Mouse (Mus musculus): ENCODE results near the gene Chd6. TPM values are rescaled to one million over a fixed set of nuclear protein-coding genes. Genes with fewer than 3 reads are reported as not detected.
A peak's percentile ranks its signal among the peaks of the same experiment; 100 is the strongest.

Gene Chd6
- total and polyA plus RNA-seq, 2 experiments from 2014 or later, result 29.2 to 74.0 TPM

- TF ChIP-seq CTCF (IDR thresholded peaks at IDR 0.05; ENCODE audit: low read depth), result no peak
- no peak overlapping the region for H3K4me3 ChIP-seq (ENCODE audit: low read length)
- H3K9me3 ChIP-seq (ENCODE audit: low read length), result no peaks in the 10 kb centered on the region
- H3K9ac ChIP-seq (replicated peaks; ENCODE audit: low read length), result no peak overlapping the region
- WGBS, result 44% methylated on average over 3 of the region's 3 CpGs
- ATAC-seq (no peak), DNase-seq (ENCODE audit: low spot score) (no peak)
- H3K27me3 ChIP-seq (ENCODE audit: insufficient read depth, low read length), result no peaks in the 10 kb centered on the region
- no peaks in the 10 kb centered on the region for H3K36me3 ChIP-seq (ENCODE audit: insufficient read depth, low read length)
- no peak overlapping the region for H3K4me2 ChIP-seq (ENCODE audit: low read depth, low read length)
- H3K27ac ChIP-seq, result no peak overlapping the region
- H3K4me1 ChIP-seq (ENCODE audit: insufficient read depth, low read length), result no peaks in the 10 kb centered on the region
Measured at GRCm38 (mm10) chr2:161136999-161137398, 28.1 kb upstream of the Chd6 start.

- no peaks in the 10 kb centered on the region; the same call in 1 of the 2 replicates for H3K4me1 ChIP-seq (ENCODE audit: insufficient read depth, low read length)
- 36% methylated on average over 10 of the region's 10 CpGs for WGBS
- H3K27ac ChIP-seq, result 0 out of 2 replicates have a peak overlapping the region, but pooled peaks have one; percentile 5
- no peak overlapping the region for H3K9ac ChIP-seq (replicated peaks; ENCODE audit: low read length)
- no peaks in the 10 kb centered on the region for H3K36me3 ChIP-seq (ENCODE audit: insufficient read depth, low read length)
- DNase-seq (ENCODE audit: low spot score) (peak; percentile 70), ATAC-seq (peak; percentile 62; the same call in 1 of the 2 replicates)
- H3K4me3 ChIP-seq (ENCODE audit: low read length), result no peak overlapping the region
- no peaks in the 10 kb centered on the region for H3K9me3 ChIP-seq (ENCODE audit: low read length)
- H3K4me2 ChIP-seq (ENCODE audit: low read depth, low read length), result no peak overlapping the region
- no peaks in the 10 kb centered on the region for H3K27me3 ChIP-seq (ENCODE audit: insufficient read depth, low read length)
- TF ChIP-seq CTCF (IDR thresholded peaks at IDR 0.05; ENCODE audit: low read depth), result no peak
Measured at GRCm38 (mm10) chr2:161128367-161129111, 19.7 kb upstream of the Chd6 start.

GRCm38 (mm10) chr2:161112011-161112410 is 3.1 kb upstream of the Chd6 start:
- Histone ChIP-seq H3K4me2 (ENCODE audit: low read depth, low read length) (no peak overlapping the region), H3K9me3 (ENCODE audit: low read length) (no peaks in the 10 kb centered on the region), H3K27ac (no peak overlapping the region), H3K27me3 (ENCODE audit: insufficient read depth, low read length) (no peaks in the 10 kb centered on the region), H3K9ac (replicated peaks; ENCODE audit: low read length) (no peak overlapping the region), H3K4me1 (ENCODE audit: insufficient read depth, low read length) (peaks cover 6% of the 10 kb centered on the region; the same call in 1 of the 2 replicates), H3K4me3 (ENCODE audit: low read length) (no peak overlapping the region), H3K36me3 (ENCODE audit: insufficient read depth, low read length) (no peaks in the 10 kb centered on the region)
- ATAC-seq, result no peak
- DNase-seq (ENCODE audit: low spot score), result no peak
- TF ChIP-seq CTCF (IDR thresholded peaks at IDR 0.05; ENCODE audit: low read depth), result no peak
- 81% methylated on average over 5 of the region's 5 CpGs for WGBS

GRCm38 (mm10) chr2:161109398-161109821 is 535 bp upstream of the Chd6 start:
- Histone ChIP-seq H3K9me3 (ENCODE audit: low read length) (no peaks in the 10 kb centered on the region), H3K27ac (peak overlapping the region; percentile 98), H3K9ac (replicated peaks; ENCODE audit: low read length) (peak overlapping the region; percentile 75), H3K4me3 (ENCODE audit: low read length) (peak overlapping the region; percentile 97), H3K27me3 (ENCODE audit: insufficient read depth, low read length) (no peaks in the 10 kb centered on the region), H3K4me1 (ENCODE audit: insufficient read depth, low read length) (peaks cover 10% of the 10 kb centered on the region; the same call in 1 of the 2 replicates), H3K4me2 (ENCODE audit: low read depth, low read length) (peak overlapping the region; percentile 83), H3K36me3 (ENCODE audit: insufficient read depth, low read length) (no peaks in the 10 kb centered on the region)
- WGBS, result 1% methylated on average over 26 of the region's 26 CpGs
- peak; percentile 20; the same call in 1 of the 2 replicates for TF ChIP-seq CTCF (IDR thresholded peaks at IDR 0.05; ENCODE audit: low read depth)
- DNase-seq (ENCODE audit: low spot score), result peak; percentile 64
- peak; percentile 16; the same call in 1 of the 2 replicates for ATAC-seq

GRCm38 (mm10) chr2:161108085-161108927 is 569 bp downstream of the Chd6 start:
- H3K27ac ChIP-seq, result peak overlapping the region; percentile 98
- 1% methylated on average over 70 of the region's 77 CpGs for WGBS
- H3K27me3 ChIP-seq (ENCODE audit: insufficient read depth, low read length), result no peaks in the 10 kb centered on the region
- H3K9me3 ChIP-seq (ENCODE audit: low read length), result no peaks in the 10 kb centered on the region
- peak overlapping the region; percentile 97 for H3K4me3 ChIP-seq (ENCODE audit: low read length)
- ATAC-seq, result peak; percentile 75
- no peaks in the 10 kb centered on the region for H3K36me3 ChIP-seq (ENCODE audit: insufficient read depth, low read length)
- peaks cover 10% of the 10 kb centered on the region; the same call in 1 of the 2 replicates for H3K4me1 ChIP-seq (ENCODE audit: insufficient read depth, low read length)
- peak overlapping the region; percentile 92 for H3K9ac ChIP-seq (replicated peaks; ENCODE audit: low read length)
- no peak for TF ChIP-seq CTCF (IDR thresholded peaks at IDR 0.05; ENCODE audit: low read depth)
- peak; percentile 72 for DNase-seq (ENCODE audit: low spot score)
- H3K4me2 ChIP-seq (ENCODE audit: low read depth, low read length), result peak overlapping the region; percentile 60

- Histone ChIP-seq H3K27ac (no peak overlapping the region), H3K4me1 (ENCODE audit: insufficient read depth, low read length) (peaks cover 10% of the 10 kb centered on the region; the same call in 1 of the 2 replicates), H3K4me3 (ENCODE audit: low read length) (peak overlapping the region; percentile 97), H3K9me3 (ENCODE audit: low read length) (no peaks in the 10 kb centered on the region), H3K9ac (replicated peaks; ENCODE audit: low read length) (no peak overlapping the region; the same call in 1 of the 2 replicates), H3K27me3 (ENCODE audit: insufficient read depth, low read length) (no peaks in the 10 kb centered on the region), H3K4me2 (ENCODE audit: low read depth, low read length) (peak overlapping the region; percentile 60), H3K36me3 (ENCODE audit: insufficient read depth, low read length) (no peaks in the 10 kb centered on the region)
- ATAC-seq (no peak), DNase-seq (ENCODE audit: low spot score) (peak; percentile 51)
- WGBS, result 41% methylated on average over 2 of the region's 2 CpGs
- TF ChIP-seq CTCF (IDR thresholded peaks at IDR 0.05; ENCODE audit: low read depth), result no peak
Measured at GRCm38 (mm10) chr2:161107236-161107635, 1.6 kb downstream of the Chd6 start.
